Mouse (Mus musculus) MEL-GATA-1-ER (cell line): ENCODE results near the gene Safb.

Source experiments
- DNase-seq: peaks from one replicate; pipeline ENCODE4 v3.0.0-alpha.2; 2012; ENCODE audit warnings: low read depth; ENCODE audit errors: extremely low read depth

Gene Safb

DNA sequence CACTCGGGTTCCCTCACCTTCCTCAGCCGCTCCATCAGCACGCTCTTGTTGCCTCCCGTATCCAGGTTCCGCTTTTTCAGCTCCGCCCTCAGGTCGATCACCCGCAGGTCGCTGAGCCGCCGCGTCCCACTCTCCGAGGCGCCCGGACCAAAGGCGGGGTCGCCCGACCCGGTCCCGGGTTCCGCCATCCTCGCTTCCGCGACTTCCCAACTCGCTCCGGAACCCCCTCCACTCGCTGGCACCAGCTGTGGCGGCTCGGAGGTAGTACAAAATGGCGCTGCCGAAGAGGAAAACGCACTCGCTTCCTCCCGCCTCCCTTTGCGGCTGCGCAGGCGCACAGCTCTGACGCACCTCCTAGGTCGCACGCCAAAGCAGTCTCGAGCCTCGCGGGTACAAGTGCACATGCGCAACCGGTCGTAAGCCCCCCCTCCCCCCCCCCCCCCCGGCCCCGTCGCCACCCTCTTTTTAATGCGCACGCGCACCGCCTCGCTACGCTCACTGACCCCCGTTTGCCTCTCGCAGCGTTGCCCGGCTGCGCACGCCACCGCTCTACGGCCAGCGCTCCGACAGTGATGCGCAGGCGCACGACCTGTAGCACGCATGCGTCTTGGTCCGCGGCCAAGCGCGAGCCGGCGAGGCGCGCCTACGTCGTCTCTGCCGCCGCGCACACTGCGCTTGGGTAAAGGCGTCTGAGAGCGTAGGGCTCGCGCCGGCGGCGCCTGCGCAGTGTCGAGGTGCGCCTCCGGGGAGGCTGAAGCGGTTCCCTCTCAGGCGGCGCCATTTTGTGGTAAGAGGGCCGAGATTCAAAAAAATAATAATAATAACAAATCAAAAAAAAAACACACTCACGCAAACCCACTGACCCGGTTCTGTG, at the start of gene Safb, which contains the start of gene Safb2:
Gene Safb, plus strand, starts transcription at position 569 of the 874 bp plus-strand sequence.
Gene Safb2, minus strand, starts transcription at position 329 of the 874 bp plus-strand sequence.
- peak; percentile 92 for DNase-seq

GRCm38 (mm10) chr17:56536192-56536591, 48.4 kb upstream of the Safb start:
- DNase-seq: peak; percentile 90

GRCm38 (mm10) chr17:56536874-56537273, 47.8 kb upstream of the Safb start:
- no peak for DNase-seq

DNA sequence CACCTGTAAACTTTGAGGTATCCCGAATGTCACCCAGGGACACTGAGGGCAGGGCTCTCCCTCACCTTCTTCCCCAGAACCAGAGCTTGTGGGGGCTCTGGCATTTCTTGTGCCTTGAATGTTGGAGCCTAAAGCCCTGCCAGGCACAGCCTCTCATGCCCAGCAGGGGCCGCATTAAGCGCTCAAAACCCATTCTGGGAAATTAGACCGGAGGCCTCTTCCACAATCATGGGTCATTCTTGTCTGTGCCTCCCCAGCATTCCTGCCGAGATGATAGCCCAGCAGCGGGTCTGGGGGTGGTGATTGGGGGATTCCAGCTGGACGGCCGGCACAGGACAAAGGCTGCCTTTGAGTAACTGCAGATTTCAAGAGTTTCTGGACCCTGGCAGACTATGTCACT, 46.7 kb upstream of the Safb start:
- no peak for DNase-seq

DNA sequence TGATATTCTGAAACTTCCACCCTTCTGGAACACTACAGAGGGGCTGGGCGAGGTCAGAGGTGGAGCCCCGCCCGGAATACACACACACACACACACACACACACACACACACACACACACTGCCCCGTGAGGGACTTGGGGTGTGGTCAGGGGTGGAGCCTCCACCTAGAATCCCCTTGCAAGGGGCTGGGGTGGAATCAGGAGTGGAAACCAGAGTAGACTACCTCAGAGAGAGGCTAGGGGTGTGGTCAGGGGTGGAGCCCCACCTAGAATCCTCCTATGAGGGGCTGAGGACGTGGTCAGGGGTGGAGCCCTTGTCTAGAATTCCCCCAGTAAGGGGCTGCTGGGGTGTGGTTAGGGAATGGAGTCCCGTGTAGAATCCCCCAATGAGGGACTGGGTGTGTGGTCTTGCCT, 44.1 kb upstream of the Safb start:
- DNase-seq: peak; percentile 72

GRCm38 (mm10) chr17:56542736-56543135, 41.9 kb upstream of the Safb start:
- DNase-seq: no peak

GRCm38 (mm10) chr17:56543684-56544224, 40.9 kb upstream of the Safb start:
- DNase-seq: no peak

DNA sequence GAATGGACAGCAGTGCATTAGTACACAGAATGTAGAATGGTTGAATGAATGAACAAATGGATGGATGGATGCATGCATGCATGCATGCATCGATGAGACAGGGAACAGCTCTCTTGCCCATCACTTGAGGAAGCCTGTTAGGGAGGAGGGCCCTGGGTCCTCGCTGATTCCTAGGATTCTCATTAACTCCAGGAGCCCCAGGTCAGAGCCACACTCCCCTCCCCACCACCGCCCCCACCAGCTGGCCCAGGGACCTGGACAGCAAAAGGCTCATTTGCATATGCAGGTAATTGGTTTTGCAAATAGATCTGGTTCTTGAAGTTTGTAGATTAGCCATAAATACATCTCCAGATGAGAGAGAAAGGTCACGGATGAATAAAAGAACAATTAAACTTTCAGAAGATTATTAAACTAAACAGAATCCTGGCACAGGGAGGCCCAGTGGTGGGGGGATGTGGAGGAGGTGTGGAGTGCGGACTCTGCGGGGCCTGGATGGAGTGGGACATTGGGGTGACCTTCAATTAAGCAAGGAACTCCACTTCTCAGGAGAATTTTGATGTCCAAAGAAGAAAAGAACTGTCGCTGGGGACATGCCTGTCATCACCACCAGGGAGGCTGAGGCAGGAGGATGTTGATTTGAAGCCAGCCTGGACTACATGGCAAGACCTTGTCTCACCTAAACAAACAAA, 39.8 kb upstream of the Safb start:
- DNase-seq: no peak

DNA sequence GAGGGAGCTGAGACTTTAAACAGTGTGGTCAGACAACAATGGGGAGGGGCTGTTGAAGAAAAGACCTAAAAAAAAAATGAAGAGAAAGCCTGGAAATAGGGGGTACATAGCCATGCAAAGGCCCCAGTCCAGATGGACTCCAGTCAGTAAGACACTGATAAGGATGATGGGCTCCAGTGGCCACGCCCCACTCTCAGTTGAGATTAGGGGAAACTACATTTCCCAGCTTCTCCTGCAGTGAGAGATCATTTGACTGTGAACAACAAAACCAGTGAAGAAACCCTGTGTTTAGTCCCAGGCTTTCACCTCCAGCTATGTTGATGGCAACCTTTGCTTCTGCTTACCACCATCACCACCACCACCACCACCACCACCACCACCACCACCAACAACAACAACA, 38.7 kb upstream of the Safb start:
- no peak for DNase-seq

GRCm38 (mm10) chr17:56546576-56546975, 38.0 kb upstream of the Safb start:
- DNase-seq: no peak

- DNase-seq: no peak
Measured at GRCm38 (mm10) chr17:56547116-56547845, 37.3 kb upstream of the Safb start.

DNA sequence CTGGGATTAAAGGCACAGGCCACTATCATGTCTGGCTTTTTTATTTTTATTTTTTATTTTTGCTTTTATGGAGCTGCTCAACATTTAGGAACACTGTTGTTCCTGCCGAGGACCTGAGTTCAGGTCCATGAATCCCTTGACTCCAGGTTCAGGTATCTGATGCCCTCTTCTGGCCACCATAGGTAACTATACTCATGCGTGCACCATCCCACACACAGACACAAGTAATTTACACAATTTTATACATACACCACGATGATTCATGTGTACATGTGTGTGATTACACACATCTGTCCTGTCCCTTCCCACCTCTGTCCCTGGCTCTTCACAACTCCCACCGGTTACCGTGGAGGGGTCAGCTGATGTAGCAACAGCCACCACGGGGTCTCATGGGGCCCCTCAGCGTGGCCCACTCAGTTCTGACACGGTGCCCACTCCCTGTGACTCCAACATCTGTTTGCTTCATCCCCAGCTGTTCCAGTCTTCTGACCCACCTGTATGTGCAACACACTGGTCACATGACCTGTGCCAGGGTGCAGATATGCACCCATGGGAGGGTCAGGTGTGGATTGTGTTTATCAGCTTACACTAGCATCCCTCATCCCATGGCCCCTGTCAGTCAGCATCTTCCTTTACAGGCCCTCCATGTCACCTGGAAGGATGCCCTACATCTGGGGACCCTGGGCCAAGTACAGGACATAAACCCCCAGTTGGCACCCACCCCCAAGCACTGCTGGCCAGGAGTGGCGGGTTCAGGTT, 36.6 kb upstream of the Safb start:
- DNase-seq: no peak

DNA sequence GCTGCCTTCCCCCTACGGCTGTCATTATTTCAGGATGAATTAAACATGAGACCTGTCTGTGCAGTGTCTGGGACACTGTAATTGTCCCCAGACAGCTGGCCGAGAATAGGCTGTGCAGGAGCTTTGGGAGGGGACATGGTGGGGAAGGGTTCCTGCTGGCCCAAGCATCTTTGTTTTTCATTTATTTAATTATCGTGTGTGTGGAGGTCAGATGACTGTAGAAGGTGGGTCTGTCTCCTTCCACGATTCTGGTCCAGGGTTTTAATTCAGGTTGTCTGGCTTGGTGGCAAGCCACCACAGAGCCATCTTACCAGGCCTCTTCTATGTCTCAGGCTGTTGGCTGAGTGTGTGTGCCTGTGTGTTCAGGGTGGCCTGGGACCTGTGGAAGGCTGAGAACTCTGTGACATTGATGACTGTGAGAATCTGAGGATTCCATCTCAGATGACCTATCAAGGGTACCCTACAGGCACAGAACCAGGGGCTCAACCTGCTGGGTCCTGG, 36.0 kb upstream of the Safb start:
- DNase-seq: no peak

- DNase-seq: no peak
Measured at GRCm38 (mm10) chr17:56550784-56551475, 33.7 kb upstream of the Safb start.

- no peak for DNase-seq
Measured at GRCm38 (mm10) chr17:56551841-56552581, 32.6 kb upstream of the Safb start.

- peak; percentile 62 for DNase-seq
Measured at GRCm38 (mm10) chr17:56552781-56553363, 31.8 kb upstream of the Safb start.

GRCm38 (mm10) chr17:56554122-56554551, 30.5 kb upstream of the Safb start, which contains the start of gene Gm20219:
TSS of gene Gm20219 (minus strand) at chr17:56554387.
- no peak for DNase-seq

GRCm38 (mm10) chr17:56558448-56558847, 26.2 kb upstream of the Safb start:
- DNase-seq: no peak

DNA sequence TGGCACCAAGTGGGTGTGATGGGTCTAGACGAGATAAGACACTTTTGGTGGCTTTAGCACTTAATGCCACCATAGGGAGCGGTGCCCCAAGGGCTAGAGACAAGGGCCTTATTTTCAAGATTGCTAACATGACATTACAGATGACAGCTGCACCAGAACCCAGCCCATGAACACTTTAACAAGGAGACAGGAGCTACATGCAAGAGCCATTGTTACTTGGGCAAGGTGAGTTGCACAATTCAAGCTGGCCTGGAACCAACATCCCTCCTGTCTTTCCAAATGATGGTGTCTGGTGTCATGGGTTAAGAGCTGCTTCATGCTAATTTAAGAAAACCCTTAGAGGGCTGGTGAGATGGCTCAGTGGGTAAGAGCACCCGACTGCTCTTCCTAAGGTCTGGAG, 25.2 kb upstream of the Safb start:
- DNase-seq: no peak
